Mouse (Mus musculus) pancreas, adult 10 weeks (tissue): Measurements from ENCODE around the gene Olfr1351. TPM values are rescaled to one million over a fixed set of nuclear protein-coding genes. Genes with fewer than 3 reads are reported as not detected.

Experiments used
- polyA plus RNA-seq: library from polyadenylated mRNA; stranded (reverse); fragments of 350-450 nt; fragmentation: Illumina TruSeq; extraction: RNeasy Lipid Tissue Mini Kit (QIAGEN cat#74804); gene quantifications from one replicate; pipeline ENCODE4 v1.2.3, GENCODE M21; 2015; ENCODE audit warnings: low read depth, low replicate concordance; ENCODE audit not compliant: insufficient read depth

Gene Olfr1351
- polyA plus RNA-seq = not detected

DNA sequence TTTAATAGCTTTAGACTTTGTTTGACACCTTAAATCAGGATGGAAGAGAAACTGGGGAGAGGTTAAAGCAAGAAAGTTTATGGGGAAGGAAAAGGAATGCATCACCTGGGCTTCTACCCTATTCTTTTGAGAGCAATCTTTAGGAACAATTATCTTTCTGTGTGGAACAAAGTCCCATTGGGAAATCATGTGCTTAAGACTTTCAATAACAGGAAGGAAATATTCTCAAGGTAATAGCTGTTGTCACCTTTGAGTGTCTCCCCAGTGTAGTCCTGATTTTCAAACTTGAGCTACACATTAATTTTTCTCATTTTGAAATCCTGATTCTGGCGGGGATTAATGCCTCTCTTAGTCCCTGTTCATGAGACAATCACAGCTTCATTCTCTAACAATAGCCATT is at the start of gene Olfr1351:
TSS of gene Olfr1351 (plus strand) at position 301 of the 400 bp plus-strand sequence.

DNA sequence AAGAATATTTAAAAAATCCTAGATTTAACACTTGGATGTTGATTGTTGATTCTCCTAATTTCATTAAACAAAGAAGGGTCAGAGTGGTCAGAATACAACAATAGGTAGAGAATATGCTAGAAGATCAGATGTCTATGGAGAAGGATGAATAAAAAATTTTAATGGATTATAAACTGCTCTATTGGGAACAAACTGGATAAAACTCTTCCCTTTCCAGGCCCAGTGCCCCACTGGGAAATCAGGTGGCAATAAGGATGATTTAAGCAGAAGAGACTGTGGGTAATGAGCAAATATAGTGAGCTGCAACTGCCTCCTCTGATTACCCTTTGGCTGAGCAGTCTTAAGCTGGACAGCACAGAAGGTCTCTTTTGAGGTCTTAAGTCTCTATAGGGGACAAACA is 49.3 kb upstream of the Olfr1351 start, which contains the start of gene Olfr1353:
TSS of gene Olfr1353 (plus strand) at position 301 of the 400 bp plus-strand sequence.

DNA sequence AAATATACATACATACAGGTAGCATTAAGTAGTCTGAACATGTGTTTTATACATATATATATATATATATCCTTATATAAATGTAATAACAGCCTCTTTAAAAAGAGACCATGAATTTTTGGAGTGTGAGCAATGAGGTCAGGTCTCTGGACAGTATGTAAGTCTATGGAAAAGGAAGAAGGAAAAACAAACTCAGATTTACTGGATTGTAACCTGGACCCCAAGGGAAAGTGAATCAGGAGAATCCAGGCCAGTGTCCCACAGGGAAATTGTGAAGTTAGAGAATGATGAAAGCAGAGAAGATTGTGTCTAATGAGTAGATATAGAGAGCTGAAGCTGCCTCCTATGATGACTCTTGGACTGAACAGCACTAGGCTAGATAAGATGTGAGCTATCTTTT is 31.5 kb upstream of the Olfr1351 start, which contains the start of gene Olfr1352:
TSS of gene Olfr1352 (plus strand) at position 301 of the 400 bp plus-strand sequence.

DNA sequence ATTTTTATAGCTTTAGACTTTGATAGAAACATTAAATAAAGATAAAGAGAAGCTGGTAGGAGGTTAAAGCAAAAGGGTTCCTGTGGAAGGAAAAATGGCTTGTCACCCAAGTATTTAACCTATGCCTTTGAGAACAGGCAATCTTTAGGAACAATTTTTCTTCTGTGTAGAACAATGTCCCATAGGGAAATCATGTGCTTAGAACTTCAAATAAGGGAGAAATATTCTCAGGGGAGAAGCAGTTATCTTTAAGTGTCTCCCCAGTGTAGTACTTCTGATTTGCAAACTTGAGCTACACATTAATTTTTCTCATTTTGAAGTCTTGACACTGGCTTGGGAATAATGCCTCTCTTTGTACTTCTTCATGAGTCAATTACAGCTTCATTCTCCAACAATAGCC is 16.2 kb downstream of the Olfr1351 start, which contains the start of gene Olfr57:
TSS of gene Olfr57 (plus strand) at position 301 of the 400 bp plus-strand sequence.

Other genes with a start within 250 kb of the Olfr1351 start
- gene Slc1a6, start 232.0 kb upstream of the Olfr1351 start, polyA plus RNA-seq = not detected
- gene Olfr1356, start 160.3 kb upstream of the Olfr1351 start, polyA plus RNA-seq = not detected
- gene Olfr1355, start 136.9 kb upstream of the Olfr1351 start, polyA plus RNA-seq = not detected
- gene Olfr1354, start 99.3 kb upstream of the Olfr1351 start, polyA plus RNA-seq = not detected
- gene Olfr8, start 61.8 kb upstream of the Olfr1351 start, polyA plus RNA-seq = not detected
- gene Olfr1353, start 49.2 kb upstream of the Olfr1351 start, polyA plus RNA-seq = not detected
- gene Olfr1352, start 31.4 kb upstream of the Olfr1351 start, polyA plus RNA-seq = not detected
- not detected for gene Olfr57, start 16.3 kb downstream of the Olfr1351 start, polyA plus RNA-seq
- 4.1 TPM for gene 2610008E11Rik, start 85.1 kb downstream of the Olfr1351 start, polyA plus RNA-seq
- gene Vmn2r80, start 136.3 kb downstream of the Olfr1351 start, polyA plus RNA-seq = not detected
- not detected for gene Vmn2r81, start 235.2 kb downstream of the Olfr1351 start, polyA plus RNA-seq